Mouse (Mus musculus) heart, embryonic 13.5 days (tissue): ENCODE measurements around the gene Vamp5. TPM values are rescaled to one million over a fixed set of nuclear protein-coding genes. Genes with fewer than 3 reads are reported as not detected.
A peak's percentile ranks its signal among the peaks of the same experiment; 100 is the strongest.

Source experiments
- ATAC-seq: fragments of 200-750 bp; cut with Nextera tagmentation; 2 replicates; pipeline ENCODE4 v1.8.0; 2017; ENCODE audit warnings: moderate TSS enrichment; ENCODE audit not compliant: insufficient number of reproducible peaks, low FRiP score, low TSS enrichment; ENCODE audit errors: extremely low read depth
- H3K27ac ChIP-seq: fragments of 300-500 bp; sonication (generic); replicated peaks from 2 replicates; pipeline ENCODE4 v1.5.1; 2015; ENCODE audit warnings: moderate library complexity, mild to moderate bottlenecking, inconsistent platforms
- H3K27me3 ChIP-seq: fragments of 300-500 bp; sonication (generic); replicated peaks from 2 replicates; pipeline ENCODE4 v1.6.1; 2015; ENCODE audit warnings: mild to moderate bottlenecking, inconsistent platforms
- H3K36me3 ChIP-seq: fragments of 300-500 bp; sonication (generic); 2 replicates; pipeline ENCODE4 v1.6.1; 2015; ENCODE audit warnings: mild to moderate bottlenecking, inconsistent platforms
- H3K4me1 ChIP-seq: fragments of 300-500 bp; sonication (generic); 2 replicates; pipeline ENCODE4 v1.6.1; 2015; ENCODE audit warnings: inconsistent platforms
- H3K4me2 ChIP-seq: fragments of 300-500 bp; sonication (generic); 2 replicates; pipeline ENCODE4 v1.6.1; 2015; ENCODE audit warnings: inconsistent platforms, mild to moderate bottlenecking, moderate library complexity
- H3K4me3 ChIP-seq: fragments of 300-500 bp; sonication (generic); 2 replicates; pipeline ENCODE4 v1.5.1; 2015; ENCODE audit warnings: moderate library complexity, mild to moderate bottlenecking, inconsistent platforms
- H3K9ac ChIP-seq: fragments of 300-500 bp; sonication (generic); 2 replicates; pipeline ENCODE4 v1.6.1; 2015; ENCODE audit warnings: inconsistent platforms, mild to moderate bottlenecking, moderate library complexity
- H3K9me3 ChIP-seq: fragments of 300-500 bp; sonication (generic); 2 replicates; pipeline ENCODE4 v1.6.1; 2016; ENCODE audit warnings: inconsistent platforms
- WGBS: fragments of 180-500 bp; shearing (Covaris S2); methylation state at CpG from one replicate; pipeline ENCODE4 v1.1.7; 2015; ENCODE audit warnings: mixed read lengths; 5-methylcytosine and 5-hydroxymethylcytosine counted together
- polyA plus RNA-seq: library from polyadenylated mRNA; unstranded; fragments of >200 nt; fragmentation: Nextera tagmentation; extraction: Ambion mirVana; gene quantifications from 2 replicates; pipeline ENCODE4 v1.2.1, GENCODE M21; 2015

Gene Vamp5
- polyA plus RNA-seq, 1 experiment from 2014 or later = 42.7 TPM

DNA sequence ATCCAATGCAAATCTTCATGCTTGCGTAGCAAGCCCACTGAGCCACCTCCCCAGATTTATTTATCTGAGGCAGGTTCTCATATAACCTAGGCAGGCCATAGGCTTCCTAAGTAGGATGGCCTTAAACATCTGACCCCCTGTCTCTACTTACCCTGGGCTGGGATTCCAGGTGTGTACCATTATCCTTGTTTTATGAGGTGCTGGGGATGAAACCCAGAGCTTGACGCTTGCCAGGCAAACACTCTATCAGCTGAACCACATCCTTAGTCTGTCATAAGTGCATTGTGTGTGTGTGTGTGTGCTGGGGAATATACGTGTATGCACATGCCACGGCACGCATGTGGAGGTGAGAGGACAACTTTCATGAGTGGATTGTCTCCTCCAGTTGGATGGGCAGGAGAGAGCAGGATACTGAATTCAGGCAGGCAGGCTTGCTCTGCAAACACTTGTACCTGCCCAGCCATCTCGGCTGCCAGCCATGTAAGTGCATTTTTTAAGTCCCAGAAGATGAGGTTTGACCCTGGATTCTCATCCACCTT lies 8.6 kb upstream of the Vamp5 start:
- Histone ChIP-seq H3K9me3 (no peaks in the 10 kb centered on the region), H3K27ac (peak overlapping the region; percentile 98), H3K36me3 (peaks cover 42% of the 10 kb centered on the region), H3K4me3 (peak overlapping the region; percentile 72), H3K27me3 (no peaks in the 10 kb centered on the region), H3K4me1 (peaks cover 38% of the 10 kb centered on the region), H3K4me2 (peak overlapping the region; percentile 82), H3K9ac (peak overlapping the region; percentile 93)
- no peak for ATAC-seq
- 71% methylated on average over 6 of the region's 6 CpGs for WGBS

- Histone ChIP-seq H3K36me3 (peaks cover 42% of the 10 kb centered on the region), H3K4me3 (peak overlapping the region; percentile 72), H3K4me2 (peak overlapping the region; percentile 82), H3K27ac (peak overlapping the region; percentile 98; the same call in 1 of the 2 replicates), H3K9me3 (no peaks in the 10 kb centered on the region), H3K4me1 (peaks cover 36% of the 10 kb centered on the region), H3K27me3 (no peaks in the 10 kb centered on the region), H3K9ac (peak overlapping the region; percentile 93; the same call in 1 of the 2 replicates)
- WGBS = 70% methylated on average over 10 of the region's 10 CpGs
- no peak for ATAC-seq
Measured at GRCm38 (mm10) chr6:72388266-72388665, 8.0 kb upstream of the Vamp5 start.

- peaks cover 42% of the 10 kb centered on the region for H3K36me3 ChIP-seq
- ATAC-seq = no peak
- H3K27me3 ChIP-seq = no peaks in the 10 kb centered on the region
- no peak overlapping the region for H3K4me3 ChIP-seq
- 83% methylated on average over 3 of the region's 3 CpGs for WGBS
- peaks cover 35% of the 10 kb centered on the region for H3K4me1 ChIP-seq
- H3K27ac ChIP-seq = no peak overlapping the region
- H3K4me2 ChIP-seq = 0 out of 2 replicates have a peak overlapping the region, but pooled peaks have one; percentile 82
- H3K9me3 ChIP-seq = no peaks in the 10 kb centered on the region
- no peak overlapping the region for H3K9ac ChIP-seq
Measured at GRCm38 (mm10) chr6:72387816-72388215, 7.5 kb upstream of the Vamp5 start.

DNA sequence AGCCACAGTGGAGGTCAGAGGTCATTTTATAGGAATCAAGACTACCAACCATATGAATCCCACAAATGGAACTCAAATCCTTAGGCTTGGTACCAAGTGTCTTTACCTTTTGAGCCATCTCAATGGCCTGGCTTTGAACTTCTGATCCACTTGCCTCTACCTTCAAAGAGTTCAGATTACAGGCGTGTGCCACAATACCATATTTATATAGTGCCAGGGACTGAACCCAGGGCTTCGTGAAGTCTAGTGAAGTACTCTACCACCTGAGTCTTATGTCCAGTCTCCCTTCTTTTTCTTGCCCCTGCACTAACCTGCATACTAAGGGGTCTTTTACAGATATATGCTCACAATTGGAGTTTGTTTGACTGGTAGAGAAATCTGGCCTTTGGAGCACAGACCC lies 6.3 kb upstream of the Vamp5 start:
- Histone ChIP-seq H3K27me3 (no peaks in the 10 kb centered on the region), H3K9me3 (no peaks in the 10 kb centered on the region), H3K36me3 (peaks cover 42% of the 10 kb centered on the region), H3K27ac (no peak overlapping the region), H3K4me2 (no peak overlapping the region), H3K4me1 (peaks cover 35% of the 10 kb centered on the region), H3K4me3 (no peak overlapping the region), H3K9ac (no peak overlapping the region)
- ATAC-seq = no peak
- WGBS = 78% methylated on average over 2 of the region's 2 CpGs

DNA sequence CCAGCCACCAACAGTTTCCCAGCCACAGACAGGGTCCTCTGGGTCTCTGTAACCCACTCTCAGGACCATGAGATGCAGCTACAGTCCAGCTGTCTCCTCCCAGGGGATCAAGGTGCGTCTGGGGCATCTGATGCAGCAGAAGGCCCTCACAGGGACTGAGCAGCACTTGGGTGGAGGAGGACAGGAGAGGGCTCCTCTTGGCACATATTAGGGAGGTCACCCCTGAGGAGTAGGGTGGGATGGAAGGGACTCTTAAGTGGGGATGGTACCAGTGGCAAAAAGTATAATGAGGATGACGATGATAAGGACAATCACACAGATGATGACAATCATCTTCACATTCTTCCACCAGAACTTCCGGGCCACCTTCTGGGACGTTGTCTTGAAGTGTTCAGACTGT lies 5.0 kb upstream of the Vamp5 start:
- Histone ChIP-seq H3K9me3 (no peaks in the 10 kb centered on the region), H3K4me3 (no peak overlapping the region), H3K9ac (no peak overlapping the region), H3K27ac (no peak overlapping the region), H3K4me2 (no peak overlapping the region), H3K36me3 (peaks cover 42% of the 10 kb centered on the region), H3K27me3 (no peaks in the 10 kb centered on the region), H3K4me1 (peaks cover 29% of the 10 kb centered on the region)
- no peak for ATAC-seq
- 54% methylated on average over 4 of the region's 4 CpGs for WGBS

DNA sequence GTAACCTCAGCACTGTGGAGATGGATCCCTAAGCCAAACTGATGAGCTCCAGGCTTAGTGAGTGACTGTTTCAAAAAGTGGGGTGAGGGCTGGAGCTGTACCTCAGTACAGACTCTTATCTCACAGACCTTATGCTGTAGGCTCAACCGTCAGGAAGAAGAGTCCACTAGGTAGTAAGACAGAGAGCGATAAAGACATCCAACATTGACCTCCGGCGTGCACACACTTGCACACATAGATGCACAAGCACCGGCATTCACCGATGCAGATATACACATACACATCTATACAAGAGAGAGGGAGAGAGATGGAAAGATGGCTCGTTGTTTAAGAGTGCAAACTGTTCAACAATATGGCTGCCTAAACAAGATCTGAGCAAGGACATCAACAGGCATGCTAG lies 3.7 kb upstream of the Vamp5 start:
- Histone ChIP-seq H3K27ac (no peak overlapping the region), H3K9ac (no peak overlapping the region), H3K4me1 (peaks cover 32% of the 10 kb centered on the region), H3K36me3 (peaks cover 42% of the 10 kb centered on the region), H3K4me2 (no peak overlapping the region), H3K4me3 (no peak overlapping the region), H3K9me3 (no peaks in the 10 kb centered on the region), H3K27me3 (no peaks in the 10 kb centered on the region)
- ATAC-seq = no peak
- 84% methylated on average over 7 of the region's 7 CpGs for WGBS

GRCm38 (mm10) chr6:72383142-72383820 lies 3.0 kb upstream of the Vamp5 start:
- Histone ChIP-seq H3K36me3 (peaks cover 38% of the 10 kb centered on the region), H3K27me3 (no peaks in the 10 kb centered on the region), H3K4me1 (peaks cover 31% of the 10 kb centered on the region), H3K9me3 (no peaks in the 10 kb centered on the region), H3K4me3 (no peak overlapping the region), H3K4me2 (no peak overlapping the region), H3K9ac (no peak overlapping the region), H3K27ac (no peak overlapping the region)
- 80% methylated on average over 6 of the region's 6 CpGs for WGBS
- no peak for ATAC-seq

DNA sequence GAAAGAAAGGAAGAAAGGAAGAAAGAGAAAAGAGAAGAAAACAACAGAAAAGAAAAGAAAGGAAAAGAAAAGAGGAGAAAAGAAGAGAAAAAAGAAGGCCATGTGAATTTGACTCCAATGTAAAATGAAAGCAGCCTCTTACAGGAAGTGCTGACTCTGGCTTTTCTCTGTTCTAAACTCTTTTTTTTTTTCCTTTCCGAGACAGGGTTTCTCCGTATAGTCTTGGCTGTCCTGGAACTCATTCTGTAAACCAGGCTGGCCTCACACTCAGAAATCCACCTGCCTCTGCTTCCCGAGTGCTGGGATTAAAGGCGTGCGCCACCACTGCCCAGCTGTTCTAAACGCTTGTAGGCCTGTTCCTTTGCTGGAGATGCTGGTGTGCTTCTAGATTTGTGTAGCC lies 2.2 kb upstream of the Vamp5 start:
- H3K27me3 ChIP-seq = no peaks in the 10 kb centered on the region
- ATAC-seq = no peak
- 77% methylated on average over 6 of the region's 6 CpGs for WGBS
- H3K9me3 ChIP-seq = no peaks in the 10 kb centered on the region
- H3K27ac ChIP-seq = 0 out of 2 replicates have a peak overlapping the region, but pooled peaks have one; percentile 45
- peaks cover 23% of the 10 kb centered on the region for H3K4me1 ChIP-seq
- no peak overlapping the region for H3K9ac ChIP-seq
- H3K36me3 ChIP-seq = peaks cover 30% of the 10 kb centered on the region
- no peak overlapping the region for H3K4me2 ChIP-seq
- no peak overlapping the region for H3K4me3 ChIP-seq

DNA sequence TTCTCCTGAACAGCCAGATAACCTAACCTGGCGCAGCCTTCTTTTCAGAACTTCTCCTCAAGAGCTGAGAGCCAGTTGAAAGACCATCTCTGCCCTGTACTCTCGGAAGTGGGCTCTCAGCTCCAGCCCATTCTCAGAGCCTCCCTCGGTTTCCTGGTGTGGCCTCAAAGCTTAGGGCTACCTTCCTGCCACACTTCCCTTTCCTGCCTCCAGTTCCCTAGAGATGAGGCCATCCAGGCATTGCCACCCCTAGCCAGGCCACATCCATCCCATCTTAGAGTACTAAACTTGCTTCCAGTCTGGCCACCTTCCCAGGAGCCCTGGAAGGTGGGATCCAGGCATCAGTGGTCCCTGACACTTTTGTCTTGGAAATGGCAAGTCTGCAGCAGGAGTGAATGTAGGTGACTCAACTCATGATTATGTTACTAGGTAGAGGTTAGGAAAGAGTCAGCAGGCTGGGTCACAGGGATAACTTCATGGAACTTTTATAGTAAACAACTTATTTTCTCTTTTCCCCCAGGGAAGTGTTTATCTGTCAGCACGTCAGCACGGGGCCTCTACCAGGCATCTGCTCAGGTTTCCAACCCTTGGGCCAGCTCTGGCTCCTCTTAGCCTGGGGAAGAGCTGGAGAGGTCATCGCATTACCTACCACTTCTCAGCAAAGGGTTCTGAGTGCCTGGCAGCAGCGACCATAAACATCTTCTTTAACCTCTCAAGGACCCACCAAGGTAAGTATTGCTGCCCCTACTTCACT lies 714 bp downstream of the Vamp5 start:
- Histone ChIP-seq H3K9ac (peak overlapping the region; percentile 90), H3K36me3 (peaks cover 13% of the 10 kb centered on the region), H3K4me2 (peak overlapping the region; percentile 79), H3K9me3 (no peaks in the 10 kb centered on the region), H3K27ac (peak overlapping the region; percentile 91), H3K4me3 (peak overlapping the region; percentile 77), H3K27me3 (no peaks in the 10 kb centered on the region), H3K4me1 (peaks cover 25% of the 10 kb centered on the region)
- 29% methylated on average over 7 of the region's 7 CpGs for WGBS
- no peak for ATAC-seq

DNA sequence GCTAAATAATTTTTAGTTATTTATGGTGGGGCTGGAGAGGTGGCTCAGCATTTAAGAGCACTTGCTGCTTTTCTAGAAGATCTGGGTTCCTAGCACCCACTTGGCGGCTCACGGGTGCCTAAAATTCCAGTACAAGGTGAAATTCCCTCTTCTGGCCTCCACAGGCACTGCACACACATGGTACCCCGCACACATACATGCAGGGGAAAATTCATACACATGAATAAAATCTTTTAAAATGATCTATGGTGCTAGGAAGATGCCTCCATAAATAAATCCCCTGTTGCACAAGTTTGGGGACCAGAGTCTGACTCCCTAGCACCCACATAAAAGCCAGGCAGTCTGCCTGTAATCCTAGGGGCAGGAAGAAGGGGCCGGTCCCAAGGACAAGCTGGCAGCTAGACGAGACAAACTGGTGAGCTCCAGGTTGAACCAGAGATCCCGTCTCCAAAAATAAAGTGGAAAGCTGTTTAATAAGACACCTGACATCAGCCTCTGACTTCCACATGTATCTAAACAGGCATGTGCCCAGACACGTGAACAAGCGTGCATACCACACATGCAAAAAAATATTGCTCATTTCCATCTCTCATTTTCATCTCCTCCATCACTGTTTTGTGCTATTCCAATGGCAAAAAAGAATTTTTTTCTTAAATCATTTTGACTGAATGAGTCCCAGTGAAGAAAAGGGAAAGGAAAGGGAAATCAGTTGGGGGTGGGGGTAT lies 1.6 kb downstream of the Vamp5 start:
- Histone ChIP-seq H3K27ac (peak overlapping the region; percentile 91), H3K9ac (peak overlapping the region; percentile 90), H3K36me3 (peaks cover 7% of the 10 kb centered on the region), H3K4me1 (peaks cover 33% of the 10 kb centered on the region), H3K27me3 (no peaks in the 10 kb centered on the region), H3K9me3 (no peaks in the 10 kb centered on the region), H3K4me3 (peak overlapping the region; percentile 77), H3K4me2 (peak overlapping the region; percentile 79)
- ATAC-seq = no peak
- WGBS = 84% methylated on average over 8 of the region's 8 CpGs
